Mouse (Mus musculus): ENCODE data around the gene Des.

Gene Des

GRCm38 (mm10) chr1:75347279-75347678 is 12.8 kb upstream of the Des start:
- no peak for DNase-seq (ENCODE audit: low read depth)

DNA sequence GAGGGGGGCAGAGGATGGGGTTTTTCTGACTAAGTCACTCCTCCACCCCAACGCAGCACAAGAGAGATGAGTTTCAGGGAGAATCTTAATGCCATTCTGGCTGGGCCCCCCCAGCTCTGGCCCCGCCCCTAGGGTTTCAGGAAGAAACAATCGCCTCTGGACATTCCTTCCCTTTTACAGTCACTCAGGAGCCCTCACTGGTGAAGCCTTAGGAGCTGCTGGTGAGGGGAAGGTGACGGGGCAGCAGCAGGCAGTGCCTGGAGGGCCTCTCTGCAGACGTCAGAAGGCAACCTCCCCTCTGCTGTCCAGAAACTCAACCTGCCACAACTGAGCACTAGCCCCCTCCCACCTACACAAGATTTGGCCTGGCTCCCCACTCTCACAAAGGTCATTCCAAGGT is 10.9 kb upstream of the Des start:
- no peak for DNase-seq (ENCODE audit: low read depth)

DNA sequence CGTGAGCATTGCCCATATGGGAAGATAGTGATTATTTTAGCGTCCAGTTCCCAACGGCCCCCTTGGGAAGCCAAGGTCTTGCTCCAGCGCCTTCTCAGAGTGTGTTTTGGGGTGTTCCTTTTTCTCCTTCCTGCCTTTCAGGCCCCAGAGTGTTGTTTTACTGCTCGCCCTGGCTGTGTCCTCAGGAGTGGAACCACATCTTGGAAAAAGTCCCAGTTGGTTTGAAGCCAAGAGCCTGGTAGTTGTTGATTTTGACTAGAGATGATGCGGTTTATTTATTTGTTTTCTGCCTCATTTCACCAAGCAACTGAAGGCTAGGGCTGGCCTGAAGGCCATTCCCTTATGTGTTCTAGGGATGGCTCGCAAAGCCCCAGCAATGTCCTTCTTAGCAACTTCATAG is 2.9 kb upstream of the Des start:
- DNase-seq (ENCODE audit: low read depth), result no peak

- DNase-seq (ENCODE audit: low read depth), result no peak
Observed at GRCm38 (mm10) chr1:75358009-75358408, 2.1 kb upstream of the Des start.

DNA sequence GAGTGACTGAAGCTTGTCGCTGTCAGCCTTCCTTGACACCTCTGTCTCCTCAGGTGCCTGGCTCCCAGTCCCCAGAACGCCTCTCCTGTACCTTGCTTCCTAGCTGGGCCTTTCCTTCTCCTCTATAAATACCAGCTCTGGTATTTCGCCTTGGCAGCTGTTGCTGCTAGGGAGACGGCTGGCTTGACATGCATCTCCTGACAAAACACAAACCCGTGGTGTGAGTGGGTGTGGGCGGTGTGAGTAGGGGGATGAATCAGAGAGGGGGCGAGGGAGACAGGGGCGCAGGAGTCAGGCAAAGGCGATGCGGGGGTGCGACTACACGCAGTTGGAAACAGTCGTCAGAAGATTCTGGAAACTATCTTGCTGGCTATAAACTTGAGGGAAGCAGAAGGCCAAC is 783 bp upstream of the Des start:
- DNase-seq (ENCODE audit: low read depth), result no peak

DNA sequence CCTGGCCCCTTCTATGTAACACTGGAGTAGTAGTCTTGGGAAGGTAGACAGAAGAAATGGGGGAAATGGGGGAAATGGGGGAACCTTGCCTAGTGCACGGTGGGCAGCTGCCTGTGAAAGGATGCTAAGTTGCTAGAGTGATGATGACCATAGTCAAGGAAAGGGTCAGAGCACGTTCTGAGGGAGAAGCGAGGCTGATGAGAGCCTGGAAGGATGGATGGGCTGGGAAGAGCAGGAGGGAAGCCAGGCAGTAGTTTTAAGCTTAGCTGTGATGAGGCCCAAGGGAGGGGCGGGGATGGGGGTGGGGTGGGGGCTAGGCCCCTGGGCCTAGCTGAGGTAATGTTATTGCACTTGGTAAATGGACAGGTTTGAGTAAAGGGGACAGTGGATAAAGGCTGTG is 994 bp downstream of the Des start:
- no peak for DNase-seq (ENCODE audit: low read depth)

GRCm38 (mm10) chr1:75361750-75362149 is 1.6 kb downstream of the Des start:
- DNase-seq (ENCODE audit: low read depth), result no peak

- DNase-seq (ENCODE audit: low read depth), result no peak
Observed at GRCm38 (mm10) chr1:75363868-75364267, 3.7 kb downstream of the Des start.

GRCm38 (mm10) chr1:75365510-75366137 is 5.5 kb downstream of the Des start:
- DNase-seq (ENCODE audit: low read depth), result no peak

GRCm38 (mm10) chr1:75369360-75369983 is 9.3 kb downstream of the Des start:
- no peak for DNase-seq (ENCODE audit: low read depth)

- no peak for DNase-seq (ENCODE audit: low read depth)
Observed at GRCm38 (mm10) chr1:75369984-75370660, 10.0 kb downstream of the Des start.

DNA sequence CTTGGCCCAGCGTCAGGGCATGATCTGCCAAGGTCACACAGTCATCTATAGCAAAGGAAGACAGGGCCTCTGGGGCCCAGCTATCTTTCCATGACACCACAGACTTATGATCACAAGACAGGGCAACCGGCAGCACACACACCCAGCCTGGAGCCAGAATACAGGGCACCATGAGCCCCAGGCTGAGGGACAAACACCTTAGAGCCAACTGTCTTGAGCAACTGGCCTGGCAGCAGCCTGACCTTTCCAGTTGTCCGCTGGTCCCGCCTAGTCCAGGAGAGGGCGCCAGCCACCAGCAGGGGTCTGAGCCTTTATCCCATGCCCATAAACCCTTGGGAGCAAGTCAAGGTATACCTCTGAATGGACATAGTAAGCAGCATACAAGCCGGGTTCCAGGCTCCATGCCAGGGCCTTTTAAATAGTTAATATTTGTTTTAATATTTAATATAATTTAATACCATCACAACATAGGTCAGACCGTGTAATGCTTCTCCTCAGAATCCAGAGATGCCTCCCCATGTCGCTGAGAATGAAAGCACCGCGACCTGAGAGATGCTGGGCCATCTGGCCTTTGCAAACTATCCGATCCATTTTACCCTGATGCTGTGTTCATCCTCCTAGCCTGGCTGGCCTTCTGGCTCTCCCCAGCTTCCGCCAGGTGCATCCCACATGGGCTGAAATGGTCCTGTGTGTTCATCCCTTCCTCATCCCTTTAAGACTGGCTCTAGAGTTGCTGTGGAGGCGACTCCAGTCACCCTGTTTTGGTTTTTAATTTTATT is 11.4 kb downstream of the Des start:
- DNase-seq (ENCODE audit: low read depth), result no peak

- no peak for DNase-seq (ENCODE audit: low read depth)
Observed at GRCm38 (mm10) chr1:75372450-75372849, 12.3 kb downstream of the Des start.

DNA sequence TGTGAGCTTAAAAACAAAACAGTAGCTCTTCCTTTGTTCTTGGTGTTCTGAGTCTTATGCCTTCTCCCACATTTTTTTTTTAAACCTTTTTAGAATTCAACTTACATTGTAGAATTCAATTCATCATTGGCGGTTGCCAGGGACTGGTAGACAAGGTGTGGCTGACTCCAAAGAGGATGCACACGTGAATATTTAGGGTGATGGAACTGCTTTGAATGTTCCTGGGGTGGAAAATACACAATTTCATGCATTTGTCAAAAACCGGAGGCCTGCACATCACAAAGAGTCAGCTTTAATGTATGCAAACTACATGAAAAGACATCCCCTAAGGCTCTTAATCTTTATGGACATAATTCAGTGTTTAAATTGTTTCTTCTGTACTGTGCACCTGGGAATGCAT is 13.1 kb downstream of the Des start:
- no peak for DNase-seq (ENCODE audit: low read depth)

DNA sequence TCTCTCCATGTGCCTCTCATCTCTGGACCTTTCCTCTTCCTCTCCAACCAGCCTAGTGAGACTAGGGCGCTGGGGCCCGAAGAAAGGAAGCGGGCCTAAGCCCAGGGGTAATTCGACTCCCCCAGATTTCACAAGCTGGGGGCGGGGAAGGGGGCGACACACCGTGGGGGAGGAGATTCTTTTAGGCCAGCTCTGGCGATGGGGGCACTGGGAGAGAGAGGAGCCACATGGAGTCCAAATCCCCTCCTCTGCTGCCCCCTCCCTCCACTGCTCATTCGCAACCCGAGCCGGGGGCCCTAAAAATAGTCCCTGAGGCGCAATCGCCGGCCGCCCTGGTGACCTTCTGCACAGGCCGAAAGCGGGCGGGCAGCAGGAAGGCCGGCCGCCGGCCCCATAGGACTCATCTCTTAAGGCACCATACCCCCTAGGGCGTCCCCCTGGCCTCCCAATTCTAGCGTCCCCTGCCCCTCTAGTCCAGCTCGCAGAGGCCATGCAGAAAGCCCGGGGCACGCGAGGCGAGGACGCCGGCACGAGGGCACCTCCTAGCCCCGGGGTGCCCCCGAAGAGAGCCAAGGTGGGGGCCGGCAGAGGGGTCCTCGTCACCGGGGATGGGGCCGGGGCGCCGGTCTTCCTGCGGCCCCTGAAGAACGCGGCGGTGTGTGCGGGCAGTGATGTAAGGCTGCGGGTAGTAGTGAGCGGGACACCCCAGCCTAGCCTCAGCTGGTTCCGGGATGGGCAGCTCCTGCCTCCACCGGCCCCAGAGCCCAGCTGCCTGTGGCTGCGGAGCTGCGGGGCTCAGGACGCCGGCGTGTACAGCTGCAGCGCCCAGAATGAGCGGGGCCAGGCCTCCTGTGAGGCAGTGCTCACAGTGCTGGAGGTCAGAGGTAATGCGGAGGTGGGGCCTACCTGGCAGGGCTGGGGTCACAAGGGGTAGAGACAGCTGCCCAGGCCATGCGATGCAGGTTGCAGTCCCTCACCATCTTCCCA is 15.1 kb downstream of the Des start, which contains the start of gene Speg:
Speg (plus strand) TSS at position 348 of the 987 bp plus-strand sequence.
- no peak for DNase-seq (ENCODE audit: low read depth)

DNA sequence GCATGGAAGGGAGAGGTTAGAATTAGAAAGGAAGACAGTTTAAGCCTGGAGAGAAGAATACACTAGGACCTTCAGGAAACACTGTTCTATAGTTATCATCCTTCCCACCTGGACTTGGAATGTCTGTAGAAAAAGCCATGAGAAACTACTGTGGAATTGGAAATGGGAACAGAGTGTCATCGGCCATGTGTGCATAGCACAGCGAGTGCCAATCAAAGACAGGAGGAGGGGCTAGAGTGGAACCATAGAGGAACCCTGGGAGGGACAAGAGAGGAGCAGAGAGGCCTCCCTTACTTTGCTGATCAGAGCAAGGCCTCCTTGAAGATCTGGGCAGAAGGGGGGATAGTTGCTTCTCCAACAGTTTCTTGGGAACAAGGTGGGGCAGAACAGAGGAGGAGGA is 19.1 kb downstream of the Des start:
- no peak for DNase-seq (ENCODE audit: low read depth)

GRCm38 (mm10) chr1:75379931-75380330 is 19.8 kb downstream of the Des start:
- no peak for DNase-seq (ENCODE audit: low read depth)

DNA sequence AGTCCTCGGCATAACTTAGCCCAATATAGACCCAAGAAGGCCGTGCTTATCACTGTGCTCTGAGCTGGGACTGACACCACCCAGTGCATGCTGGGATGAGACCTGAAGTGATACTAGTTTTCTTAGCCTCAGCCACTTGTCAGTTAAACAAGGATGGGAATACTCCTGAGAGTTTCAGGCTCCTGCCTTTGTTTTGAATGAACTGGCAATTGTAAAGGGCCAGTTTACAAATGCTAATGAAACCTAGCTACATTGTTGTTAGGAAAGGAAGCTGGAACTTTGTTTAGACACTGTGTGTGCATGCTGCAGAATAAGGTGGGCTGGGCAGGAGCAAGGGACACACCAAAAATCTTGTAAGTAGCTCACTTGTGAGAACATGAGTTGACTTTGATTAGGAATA is 20.8 kb downstream of the Des start:
- DNase-seq (ENCODE audit: low read depth), result no peak

- DNase-seq (ENCODE audit: low read depth), result no peak
Observed at GRCm38 (mm10) chr1:75381482-75382355, 21.6 kb downstream of the Des start.

DNA sequence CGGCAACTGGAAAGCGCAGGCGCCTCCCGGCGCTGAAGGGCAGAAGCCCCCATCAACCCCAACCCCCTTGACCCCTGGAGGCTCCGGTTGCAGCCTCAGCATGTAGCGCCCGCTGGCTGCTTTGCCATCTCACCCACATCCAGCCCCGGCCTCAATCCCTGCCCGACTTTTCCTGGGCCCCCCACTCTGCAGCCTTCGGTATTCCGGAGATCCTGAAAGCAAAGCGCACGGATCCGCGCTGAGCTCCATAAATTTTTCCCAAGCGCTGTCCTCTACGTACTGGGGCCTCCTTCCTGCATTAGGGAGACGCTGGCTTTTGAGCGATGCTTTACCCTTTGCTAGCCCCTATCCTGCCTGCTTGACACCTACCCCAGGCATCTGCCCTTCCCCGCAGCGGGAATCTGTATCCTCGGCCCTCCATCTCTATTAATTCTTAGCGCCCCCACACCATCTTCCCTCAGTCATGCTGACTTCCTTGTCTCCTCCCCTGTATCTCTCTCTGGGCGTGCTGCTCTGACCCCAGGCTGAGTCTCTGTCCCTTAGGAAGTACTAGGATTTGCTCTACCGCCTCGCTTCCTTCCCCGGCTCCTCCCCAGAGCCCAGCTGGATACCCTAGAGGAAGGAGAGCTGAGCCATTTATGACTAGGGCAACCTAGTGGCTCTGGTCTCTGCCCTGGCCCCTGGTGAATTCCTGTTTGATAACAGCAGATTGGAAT is 22.4 kb downstream of the Des start:
- no peak for DNase-seq (ENCODE audit: low read depth)
